Mouse (Mus musculus) cerebellum, adult 9-10 months (tissue): Measurements from ENCODE around the gene Kcnk6.
"Not testable (repeated sequence)": the region's sequence is repeated elsewhere in the genome, so short reads cannot be mapped to it uniquely, and the experiment has no call there.

Experiments used
- DNase-seq: peaks from one replicate; pipeline ENCODE4 v3.0.0; 2022

Gene Kcnk6

DNA sequence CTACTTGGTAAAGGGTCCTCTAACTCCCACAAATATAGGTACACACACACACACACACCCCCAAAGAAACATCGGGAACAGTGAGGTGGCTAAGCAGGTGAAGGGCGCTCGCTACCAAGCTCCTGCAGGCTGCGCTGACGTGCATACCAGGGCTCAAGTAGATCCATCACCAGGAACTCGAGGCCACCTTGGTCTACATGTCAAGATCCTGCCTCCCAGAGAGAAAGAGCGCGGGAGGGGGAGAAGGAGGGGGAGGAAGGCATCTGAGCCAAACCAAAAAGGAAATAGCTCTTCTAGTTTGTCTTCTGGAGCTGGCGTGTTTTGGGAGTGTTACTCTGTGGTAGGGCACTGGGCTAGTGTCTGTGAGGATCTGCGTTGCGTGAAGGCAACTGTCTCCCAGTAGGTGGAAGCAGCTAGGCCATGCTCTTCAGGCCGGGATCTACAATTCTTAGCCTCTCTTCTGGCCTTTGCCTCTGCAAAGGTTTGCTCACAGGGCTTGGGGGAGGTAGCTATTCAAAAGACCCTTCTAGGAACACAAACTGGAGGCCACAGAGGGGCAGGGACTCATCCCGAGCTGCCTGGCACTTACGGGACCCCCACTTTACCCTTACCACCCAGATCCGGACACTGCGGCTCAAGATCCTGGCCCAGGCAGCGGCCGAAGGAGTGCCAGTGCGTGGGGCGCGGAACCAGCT lies 14.5 kb upstream of the Kcnk6 start:
- DNase-seq: no peak

DNA sequence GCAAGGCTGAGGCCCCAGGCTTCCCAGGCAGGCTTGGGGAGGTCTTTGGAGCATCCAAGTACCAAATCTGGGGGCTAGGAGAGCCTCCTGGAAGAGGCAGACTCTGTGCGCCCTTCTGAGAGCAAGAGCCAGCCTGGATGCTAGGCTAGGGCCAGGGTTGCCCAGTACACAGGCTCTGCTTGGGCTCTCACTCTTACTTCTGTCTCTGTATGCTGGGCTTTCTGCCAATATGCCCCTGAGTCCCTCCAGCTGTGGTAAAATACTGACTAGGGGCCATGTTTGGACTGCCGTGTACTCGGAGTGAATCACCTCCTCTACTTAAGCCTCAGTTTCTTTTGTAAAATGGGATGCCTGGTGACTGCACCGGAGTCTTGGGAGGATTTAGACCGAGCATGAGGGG lies 13.7 kb upstream of the Kcnk6 start:
- DNase-seq: no peak

GRCm38 (mm10) chr7:29244732-29245416 lies 12.6 kb upstream of the Kcnk6 start:
- no peak for DNase-seq

- peak; percentile 99 for DNase-seq
Observed at GRCm38 (mm10) chr7:29238019-29238967, 6.0 kb upstream of the Kcnk6 start, which contains the start of gene Yif1b. Yif1b (plus strand) TSS chr7:29238329.

DNA sequence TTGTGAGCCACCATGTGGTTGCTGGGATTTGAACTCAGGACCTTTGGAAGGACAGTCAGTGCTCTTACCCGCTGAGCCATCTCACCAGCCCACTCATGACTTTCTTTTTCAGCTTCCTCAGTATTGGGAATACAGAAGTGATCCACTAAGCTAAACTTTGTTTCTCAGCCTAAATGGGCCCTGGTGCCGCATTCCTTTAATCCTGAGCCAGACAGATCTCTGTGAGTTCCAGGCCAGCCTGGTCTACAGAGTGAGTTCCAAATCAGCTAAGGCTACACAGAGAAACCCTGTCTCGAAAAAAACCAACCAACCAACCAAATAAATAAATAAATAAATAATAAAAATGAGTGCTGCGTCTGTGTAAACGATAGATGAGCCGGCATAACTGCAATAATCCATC lies 5.3 kb upstream of the Kcnk6 start:
- DNase-seq: peak; percentile 71

GRCm38 (mm10) chr7:29236593-29236992 lies 4.3 kb upstream of the Kcnk6 start:
- no peak for DNase-seq

DNA sequence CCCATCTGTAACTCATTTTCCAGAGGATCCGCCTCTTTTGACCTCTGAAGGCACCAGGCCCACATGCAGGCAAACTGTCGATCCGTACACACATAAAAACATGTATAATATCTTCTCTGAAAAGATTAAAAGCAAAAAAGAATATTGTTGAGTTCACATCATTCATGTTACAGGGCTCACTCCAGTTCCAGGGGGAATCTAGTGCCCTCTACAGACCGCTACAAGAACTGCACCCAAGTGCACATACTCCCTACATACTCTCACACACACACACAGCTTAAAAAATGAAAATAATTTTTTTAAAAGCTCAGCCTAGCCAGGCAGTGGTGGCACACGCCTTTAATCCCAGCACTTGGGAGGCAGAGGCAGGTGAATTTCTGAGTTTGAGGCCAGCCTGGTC lies 2.3 kb upstream of the Kcnk6 start:
- no peak for DNase-seq

DNA sequence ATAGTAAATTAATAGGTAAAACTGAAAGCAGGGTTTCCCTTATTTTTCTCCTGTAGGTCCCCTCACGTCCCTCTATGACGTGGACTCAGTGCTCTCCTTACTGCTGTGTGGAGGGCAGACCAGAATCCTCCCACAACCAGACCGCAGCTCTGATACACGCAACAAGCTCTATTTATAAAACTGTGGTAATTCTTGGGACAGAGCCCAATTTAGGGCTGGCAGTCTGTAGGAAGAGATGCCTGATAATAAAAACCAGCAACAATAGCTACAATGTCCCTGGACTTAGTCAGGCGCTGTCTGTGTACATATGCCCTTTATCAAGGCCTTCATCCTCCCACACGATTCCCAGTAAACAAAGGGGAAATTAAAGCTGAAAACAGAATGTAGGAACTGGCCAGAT lies 1.4 kb upstream of the Kcnk6 start:
- DNase-seq: no peak

GRCm38 (mm10) chr7:29231517-29231916 lies 798 bp downstream of the Kcnk6 start:
- DNase-seq: no peak

DNA sequence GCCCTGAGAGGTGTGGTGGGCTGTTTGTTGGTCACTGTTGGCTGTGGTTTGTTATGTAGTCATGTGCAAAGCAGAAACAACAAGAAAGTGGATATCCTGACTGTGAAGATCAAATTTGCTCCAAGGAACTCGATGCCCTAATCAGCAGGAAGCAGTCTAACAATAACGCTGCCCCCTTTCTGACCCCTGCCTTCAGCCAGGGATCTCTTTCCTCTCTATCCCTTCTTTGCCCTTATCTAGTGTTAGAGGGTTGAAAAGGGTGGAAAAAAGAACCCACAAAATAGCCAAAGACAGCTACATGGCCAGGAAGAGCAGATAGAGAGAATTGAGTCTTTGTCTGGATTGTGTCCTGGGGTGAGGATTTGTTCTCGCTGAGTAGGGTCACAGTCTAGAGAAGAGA lies 1.8 kb downstream of the Kcnk6 start:
- DNase-seq: no peak

DNA sequence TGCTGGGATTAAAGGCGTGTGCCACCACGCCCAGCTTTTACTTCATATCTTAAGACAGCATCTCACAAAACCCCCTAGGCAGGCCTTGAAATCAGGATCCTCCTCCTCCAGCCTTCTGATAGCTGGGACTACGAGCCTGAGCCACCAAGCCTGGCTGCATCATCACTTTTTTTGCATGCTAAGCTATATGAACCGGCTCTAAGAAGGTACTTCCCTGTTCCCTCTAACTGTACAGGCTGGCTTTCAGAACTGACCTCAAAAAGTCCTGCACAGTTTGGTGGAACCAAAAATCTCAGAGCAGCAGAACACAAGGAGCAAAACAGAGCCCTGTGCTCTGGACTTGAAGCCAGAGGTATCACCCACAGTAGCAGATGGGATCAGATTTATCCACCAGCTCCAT lies 4.1 kb downstream of the Kcnk6 start:
- no peak for DNase-seq

DNA sequence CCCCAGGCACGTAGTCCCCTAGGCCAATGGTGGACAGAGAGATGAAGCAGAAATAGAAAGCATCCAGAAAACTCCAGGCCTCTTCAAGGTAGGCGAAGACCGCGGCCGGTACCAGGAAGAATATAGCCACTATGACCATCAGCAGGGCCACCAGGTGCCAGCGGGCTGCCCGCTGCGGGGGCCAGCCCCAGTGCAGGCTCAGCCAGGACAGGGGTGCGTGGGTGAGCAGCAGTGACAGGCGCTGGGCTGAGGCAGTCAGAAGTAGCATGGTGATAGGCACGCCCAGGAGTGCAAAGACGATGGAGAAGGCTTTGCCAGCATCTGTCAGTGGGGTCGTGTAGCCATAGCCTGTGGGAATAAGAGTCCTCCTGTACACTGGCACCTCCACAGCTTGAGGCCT lies 6.8 kb downstream of the Kcnk6 start:
- no peak for DNase-seq

DNA sequence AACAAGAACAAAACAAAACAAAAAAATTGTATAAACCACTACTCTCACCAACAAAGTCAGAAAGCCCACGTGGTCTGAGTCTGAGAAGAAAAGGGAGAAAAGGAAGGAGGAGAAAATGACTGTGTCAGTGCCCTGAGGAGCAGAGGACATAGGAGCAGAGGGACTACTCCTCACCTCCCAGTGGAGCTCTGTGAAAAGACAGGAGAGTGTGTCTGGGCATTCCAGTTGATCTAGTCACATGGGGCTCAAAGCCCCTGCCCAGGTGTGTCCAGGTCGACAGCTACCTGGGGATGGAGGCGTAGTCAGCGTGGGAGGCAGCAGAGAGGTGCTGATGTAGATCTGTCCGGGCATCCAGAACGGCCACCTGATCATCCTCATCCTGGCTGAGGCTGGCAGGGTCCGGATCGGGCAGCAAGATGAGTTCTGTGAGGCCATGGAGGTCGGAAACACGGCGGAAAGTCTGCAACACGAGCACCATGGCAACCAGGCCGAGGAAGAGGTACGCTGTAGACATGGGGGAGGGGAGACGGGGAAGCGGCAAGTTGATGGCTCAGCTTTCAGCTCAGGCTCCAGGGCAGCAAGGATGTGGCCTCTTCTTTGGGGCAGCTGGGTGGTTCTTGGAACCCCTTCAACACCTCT lies 7.4 kb downstream of the Kcnk6 start:
- no peak for DNase-seq

DNA sequence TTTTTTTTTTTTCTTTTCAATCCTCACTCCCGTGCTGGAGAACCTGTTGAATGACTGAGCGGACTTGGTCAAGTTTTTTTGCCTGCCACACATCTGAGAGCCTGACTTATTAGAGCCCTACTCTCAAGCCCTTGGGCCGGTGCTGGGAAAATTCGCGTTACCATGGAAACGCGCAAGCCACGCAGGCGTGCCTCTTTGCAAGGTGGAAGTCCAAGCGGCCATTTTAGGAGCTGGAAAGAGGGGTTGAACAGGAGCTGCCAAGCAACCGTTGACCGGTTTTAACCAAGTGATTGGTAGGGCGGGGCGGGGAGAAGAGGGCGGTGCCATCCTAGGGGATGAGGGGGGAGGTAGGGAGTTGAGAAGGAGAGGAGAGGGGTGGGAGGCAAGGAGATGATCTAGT lies 17.5 kb downstream of the Kcnk6 start:
- no peak for DNase-seq

- DNase-seq: no peak
Observed at GRCm38 (mm10) chr7:29214236-29214635, 18.1 kb downstream of the Kcnk6 start.

DNA sequence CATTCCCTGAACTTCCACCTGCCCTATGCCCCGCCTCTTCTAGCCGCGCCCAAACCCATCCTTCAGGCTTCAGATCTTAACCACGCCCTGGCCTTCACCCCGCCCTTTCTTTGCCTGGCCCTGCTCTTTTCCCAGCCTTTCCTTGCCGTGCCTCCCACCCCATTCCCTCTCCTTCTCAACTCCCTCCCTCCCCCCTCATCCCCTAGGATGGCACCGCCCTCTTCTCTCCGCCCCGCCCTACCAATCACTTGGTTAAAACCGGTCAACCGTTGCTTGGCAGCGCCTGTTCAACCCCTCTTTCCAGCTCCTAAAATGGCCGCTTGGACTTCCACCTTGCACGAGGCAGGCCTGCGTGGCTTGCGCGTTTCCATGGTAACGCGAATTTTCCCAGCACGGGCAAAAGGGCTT lies 18.6 kb downstream of the Kcnk6 start, which contains the start of gene Catsperg1:
Gene Catsperg1, minus strand, starts transcription at position 361 of the 408 bp plus-strand sequence.
- DNase-seq: no peak

GRCm38 (mm10) chr7:29212775-29213560 lies 19.3 kb downstream of the Kcnk6 start:
- not testable (repeated sequence) for DNase-seq

DNA sequence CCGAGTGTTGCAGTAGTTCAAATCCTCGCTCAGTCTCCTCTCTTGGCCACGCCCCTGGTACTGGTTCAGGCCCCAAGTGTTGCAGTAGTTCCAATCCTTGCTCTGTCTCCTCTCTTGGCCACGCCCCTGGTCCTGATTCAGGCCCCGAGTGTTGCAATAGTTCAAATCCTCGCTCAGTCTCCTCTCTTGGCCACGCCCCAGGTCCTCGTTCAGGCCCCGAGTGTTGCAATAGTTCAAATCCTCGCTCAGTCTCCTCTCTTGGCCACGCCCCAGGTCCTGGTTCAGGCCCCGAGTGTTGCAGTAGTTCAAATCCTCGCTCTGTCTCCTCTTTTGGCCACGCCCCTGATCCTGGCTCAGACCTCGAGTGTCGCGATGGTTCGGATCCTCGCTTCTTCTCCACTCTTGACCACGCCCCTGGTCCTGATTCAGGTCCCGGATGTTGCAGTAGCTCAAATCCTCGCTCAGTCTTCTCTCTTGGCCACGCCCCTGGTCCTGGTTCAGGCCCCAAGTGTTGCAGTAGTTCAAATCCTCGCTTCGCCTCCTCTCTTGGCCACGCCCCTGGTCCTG lies 20.0 kb downstream of the Kcnk6 start:
- DNase-seq: no peak

DNA sequence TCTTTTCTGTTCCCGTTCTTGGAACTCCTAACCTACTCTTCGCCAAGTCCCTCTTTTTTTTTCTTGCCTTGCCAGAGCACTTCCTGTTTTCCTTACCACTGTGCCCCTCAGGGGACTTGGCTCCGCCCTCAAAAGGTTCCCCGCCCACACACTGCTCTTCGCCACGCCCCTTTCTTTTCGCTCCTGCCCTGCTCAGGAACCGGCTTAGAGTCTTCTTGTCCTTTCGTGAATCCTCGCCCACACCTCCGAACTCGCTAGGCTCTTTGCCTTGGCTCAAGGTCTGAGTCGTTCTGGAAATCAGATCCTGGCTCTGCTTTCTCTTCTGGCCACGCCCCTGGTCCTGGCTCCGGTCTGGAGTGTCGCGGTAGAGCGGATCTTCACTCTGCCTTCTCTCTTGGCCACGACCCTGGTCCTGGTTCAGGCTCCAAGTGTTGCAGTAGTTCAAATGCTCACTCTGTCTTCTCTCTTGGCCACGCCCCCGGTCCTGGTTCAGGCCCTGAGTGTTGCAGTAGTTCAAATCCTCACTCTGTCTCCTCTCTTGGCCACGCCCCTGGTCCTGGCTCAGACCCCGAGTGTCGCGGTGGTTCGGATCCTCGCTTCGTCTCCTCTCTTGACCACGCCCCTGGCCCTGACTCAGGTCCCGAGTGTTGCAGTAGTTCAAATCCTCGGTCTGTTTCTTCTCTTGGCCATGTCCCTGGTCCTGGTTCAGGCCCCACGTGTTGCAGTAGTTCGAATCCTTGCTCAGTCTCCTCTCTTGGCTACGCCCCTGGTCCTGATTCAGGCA lies 20.7 kb downstream of the Kcnk6 start:
- peak; percentile 56 for DNase-seq

DNA sequence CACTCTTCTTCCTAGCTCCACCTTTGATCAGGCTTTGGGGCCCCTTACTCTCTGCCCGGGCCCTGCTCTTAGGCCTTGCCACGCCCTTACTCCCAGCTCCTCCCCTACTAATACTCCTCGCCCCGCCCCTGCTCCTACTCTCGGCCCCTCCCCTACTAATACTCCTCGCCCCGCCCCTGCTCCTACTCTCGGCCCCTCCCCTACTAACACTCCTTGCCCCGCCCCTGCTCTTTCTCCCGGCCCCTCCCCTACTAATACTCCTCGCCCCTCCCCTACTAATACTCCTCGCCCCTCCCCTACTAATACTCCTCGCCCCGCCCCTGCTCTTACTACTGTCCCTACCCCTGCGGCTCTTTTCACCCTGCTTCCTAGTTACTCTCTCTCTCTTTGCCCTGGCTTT lies 21.3 kb downstream of the Kcnk6 start:
- DNase-seq: not testable (repeated sequence)

DNA sequence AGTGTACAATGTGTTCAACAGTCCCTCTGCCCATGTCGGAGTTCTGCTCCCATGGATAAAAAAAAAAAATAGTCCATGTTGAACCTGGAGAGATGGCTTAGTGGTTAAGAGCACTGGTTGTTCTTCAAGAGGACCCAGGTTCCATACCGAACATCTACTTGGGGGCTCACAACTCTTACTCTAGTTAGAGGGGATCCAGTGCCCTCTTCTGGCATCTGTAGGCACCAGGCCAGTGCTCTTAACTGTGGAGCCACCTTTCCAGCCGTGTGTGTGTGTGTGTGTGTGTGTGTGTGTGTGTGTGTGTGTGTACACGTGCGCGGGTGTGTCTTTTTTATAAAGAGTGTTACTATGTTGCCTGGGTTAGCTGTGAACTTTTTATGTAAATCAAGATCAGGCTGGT lies 29.7 kb downstream of the Kcnk6 start:
- DNase-seq: no peak
